Mouse (Mus musculus): ENCODE results near the gene Tbc1d23. TPM values are rescaled to one million over a fixed set of nuclear protein-coding genes. Genes with fewer than 3 reads are reported as not detected.

Gene Tbc1d23
- total and polyA plus RNA-seq, 2 experiments from 2014 or later, result 36.9 to 66.1 TPM

DNA sequence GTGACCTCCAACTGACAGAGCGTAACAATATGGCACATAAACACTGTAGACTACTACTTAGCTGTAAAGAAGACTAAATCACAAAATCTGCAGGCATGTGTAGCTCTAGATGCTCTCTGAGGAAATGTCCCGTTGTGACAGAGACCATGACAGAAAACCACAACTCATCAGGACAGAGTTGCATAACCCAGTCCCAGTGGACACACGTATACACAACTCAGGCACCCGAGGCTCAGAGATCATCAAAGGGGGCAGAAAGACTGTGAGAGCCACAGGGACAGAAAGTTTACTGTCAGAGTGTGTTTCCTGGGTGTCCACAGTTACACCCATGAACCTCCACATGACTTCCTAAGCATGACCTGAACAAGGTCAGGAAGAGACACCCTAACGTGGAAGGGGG is 34.7 kb downstream of the Tbc1d23 start:
- peaks cover 23% of the 10 kb centered on the region for H3K36me3 ChIP-seq (ENCODE audit: insufficient read depth, low read length)
- no peaks in the 10 kb centered on the region for H3K27me3 ChIP-seq (ENCODE audit: insufficient read depth, low read length)
- WGBS, result 80% methylated on average over 5 of the region's 5 CpGs
- ATAC-seq (ENCODE audit: low FRiP score) (no peak), DNase-seq (ENCODE audit: low spot score) (no peak)
- TF ChIP-seq CTCF (IDR thresholded peaks at IDR 0.05), result no peak
- no peaks in the 10 kb centered on the region for H3K9me3 ChIP-seq (ENCODE audit: low read length)
- no peak overlapping the region for H3K9ac ChIP-seq (replicated peaks; ENCODE audit: low read length, poor library complexity, severe bottlenecking)
- H3K27ac ChIP-seq (ENCODE audit: low read depth, low read length), result no peak overlapping the region
- no peak overlapping the region for H3K4me3 ChIP-seq (ENCODE audit: low read depth, low read length)
- no peaks in the 10 kb centered on the region for H3K4me1 ChIP-seq (ENCODE audit: insufficient read depth, low read length)
- no peak overlapping the region for H3K4me2 ChIP-seq (ENCODE audit: low read depth, low read length, poor library complexity, severe bottlenecking)

- Histone ChIP-seq H3K9ac (replicated peaks; ENCODE audit: low read length, poor library complexity, severe bottlenecking) (no peak overlapping the region), H3K27me3 (ENCODE audit: insufficient read depth, low read length) (no peaks in the 10 kb centered on the region), H3K4me1 (ENCODE audit: insufficient read depth, low read length) (no peaks in the 10 kb centered on the region), H3K4me2 (ENCODE audit: low read depth, low read length, poor library complexity, severe bottlenecking) (no peak overlapping the region), H3K36me3 (ENCODE audit: insufficient read depth, low read length) (peaks cover 27% of the 10 kb centered on the region; the same call in 1 of the 2 replicates), H3K27ac (ENCODE audit: low read depth, low read length) (no peak overlapping the region), H3K9me3 (ENCODE audit: low read length) (no peaks in the 10 kb centered on the region), H3K4me3 (ENCODE audit: low read depth, low read length) (no peak overlapping the region)
- ATAC-seq (ENCODE audit: low FRiP score) (no peak), DNase-seq (ENCODE audit: low spot score) (no peak)
- WGBS, result 87% methylated on average over 14 of the region's 14 CpGs
- no peak for TF ChIP-seq CTCF (IDR thresholded peaks at IDR 0.05)
Measured at GRCm38 (mm10) chr16:57191214-57191613, 40.1 kb downstream of the Tbc1d23 start.

DNA sequence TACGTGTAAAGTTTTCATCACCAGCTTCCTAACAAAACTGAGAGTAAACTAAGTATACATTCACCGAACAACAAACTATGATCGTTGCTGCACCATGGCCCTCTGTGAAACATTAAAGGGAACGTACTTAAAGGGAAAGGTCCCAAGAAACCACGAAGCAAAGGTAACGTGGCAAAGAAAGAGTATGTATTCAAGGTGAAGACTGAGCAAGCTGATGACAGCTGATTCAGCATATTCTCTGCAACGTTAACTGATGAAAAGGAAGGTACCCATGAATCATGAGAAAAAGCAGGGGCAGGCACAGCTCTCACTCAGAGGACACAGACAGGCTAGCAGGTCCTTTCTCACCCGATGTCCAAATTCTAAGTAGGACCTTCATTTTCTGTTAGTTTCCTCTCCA is 40.9 kb downstream of the Tbc1d23 start:
- no peaks in the 10 kb centered on the region for H3K27me3 ChIP-seq (ENCODE audit: insufficient read depth, low read length)
- DNase-seq (ENCODE audit: low spot score) (no peak), ATAC-seq (ENCODE audit: low FRiP score) (no peak)
- H3K9me3 ChIP-seq (ENCODE audit: low read length), result no peaks in the 10 kb centered on the region
- no peak overlapping the region for H3K4me2 ChIP-seq (ENCODE audit: low read depth, low read length, poor library complexity, severe bottlenecking)
- no peak for TF ChIP-seq CTCF (IDR thresholded peaks at IDR 0.05)
- no peak overlapping the region for H3K4me3 ChIP-seq (ENCODE audit: low read depth, low read length)
- H3K9ac ChIP-seq (replicated peaks; ENCODE audit: low read length, poor library complexity, severe bottlenecking), result no peak overlapping the region
- H3K4me1 ChIP-seq (ENCODE audit: insufficient read depth, low read length), result no peaks in the 10 kb centered on the region
- WGBS, result 90% methylated on average over 8 of the region's 8 CpGs
- peaks cover 27% of the 10 kb centered on the region; the same call in 1 of the 2 replicates for H3K36me3 ChIP-seq (ENCODE audit: insufficient read depth, low read length)
- no peak overlapping the region for H3K27ac ChIP-seq (ENCODE audit: low read depth, low read length)

- H3K9me3 ChIP-seq (ENCODE audit: low read length), result no peaks in the 10 kb centered on the region
- no peak overlapping the region for H3K9ac ChIP-seq (replicated peaks; ENCODE audit: low read length, poor library complexity, severe bottlenecking)
- H3K4me3 ChIP-seq (ENCODE audit: low read depth, low read length), result no peak overlapping the region
- H3K36me3 ChIP-seq (ENCODE audit: insufficient read depth, low read length), result peaks cover 23% of the 10 kb centered on the region; the same call in 1 of the 2 replicates
- ATAC-seq (ENCODE audit: low FRiP score) (no peak), DNase-seq (ENCODE audit: low spot score) (no peak)
- H3K27me3 ChIP-seq (ENCODE audit: insufficient read depth, low read length), result no peaks in the 10 kb centered on the region
- 94% methylated on average over 2 of the region's 2 CpGs for WGBS
- no peak for TF ChIP-seq CTCF (IDR thresholded peaks at IDR 0.05)
- no peak overlapping the region for H3K4me2 ChIP-seq (ENCODE audit: low read depth, low read length, poor library complexity, severe bottlenecking)
- no peak overlapping the region for H3K27ac ChIP-seq (ENCODE audit: low read depth, low read length)
- H3K4me1 ChIP-seq (ENCODE audit: insufficient read depth, low read length), result no peaks in the 10 kb centered on the region
Measured at GRCm38 (mm10) chr16:57189493-57189892, 41.8 kb downstream of the Tbc1d23 start.

DNA sequence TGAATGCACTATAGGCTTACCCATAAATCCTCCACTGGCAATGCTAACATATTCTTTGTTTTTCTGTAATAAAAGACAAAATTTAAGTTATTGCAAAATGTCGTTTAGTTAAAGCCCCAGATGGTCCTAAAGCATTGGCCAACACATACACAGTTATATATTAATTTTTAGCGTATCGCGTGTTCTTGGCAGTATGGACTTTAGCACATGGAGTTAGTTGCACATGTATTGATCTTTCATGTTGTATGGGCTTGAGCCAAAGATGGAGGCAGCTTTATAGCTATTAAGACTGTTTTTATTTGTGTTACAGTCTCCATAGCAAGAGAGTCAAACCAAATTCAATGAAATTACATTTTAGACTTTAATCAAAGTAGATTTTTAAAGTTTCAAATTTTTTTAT is 44.7 kb downstream of the Tbc1d23 start:
- no peak overlapping the region for H3K4me3 ChIP-seq (ENCODE audit: low read depth, low read length)
- TF ChIP-seq CTCF (IDR thresholded peaks at IDR 0.05), result no peak
- no peaks in the 10 kb centered on the region for H3K27me3 ChIP-seq (ENCODE audit: insufficient read depth, low read length)
- ATAC-seq (ENCODE audit: low FRiP score) (no peak), DNase-seq (ENCODE audit: low spot score) (no peak)
- no peaks in the 10 kb centered on the region for H3K9me3 ChIP-seq (ENCODE audit: low read length)
- H3K4me1 ChIP-seq (ENCODE audit: insufficient read depth, low read length), result no peaks in the 10 kb centered on the region
- H3K9ac ChIP-seq (replicated peaks; ENCODE audit: low read length, poor library complexity, severe bottlenecking), result no peak overlapping the region
- no peak overlapping the region for H3K27ac ChIP-seq (ENCODE audit: low read depth, low read length)
- peaks cover 35% of the 10 kb centered on the region for H3K36me3 ChIP-seq (ENCODE audit: insufficient read depth, low read length)
- 99% methylated on average over 4 of the region's 4 CpGs for WGBS
- no peak overlapping the region for H3K4me2 ChIP-seq (ENCODE audit: low read depth, low read length, poor library complexity, severe bottlenecking)

- H3K4me1 ChIP-seq (ENCODE audit: insufficient read depth, low read length), result no peaks in the 10 kb centered on the region
Measured at GRCm38 (mm10) chr16:57182037-57182436, 49.3 kb downstream of the Tbc1d23 start.

More at GRCm38 (mm10) chr16:57182037-57182436, 49.3 kb downstream of the Tbc1d23 start:
- no peak overlapping the region for H3K4me2 ChIP-seq (ENCODE audit: low read depth, low read length, poor library complexity, severe bottlenecking)
- no peak for TF ChIP-seq CTCF (IDR thresholded peaks at IDR 0.05)
- H3K27me3 ChIP-seq (ENCODE audit: insufficient read depth, low read length), result no peaks in the 10 kb centered on the region
- 95% methylated on average over 5 of the region's 5 CpGs for WGBS
- H3K27ac ChIP-seq (ENCODE audit: low read depth, low read length), result no peak overlapping the region
- H3K9me3 ChIP-seq (ENCODE audit: low read length), result no peaks in the 10 kb centered on the region
- H3K9ac ChIP-seq (replicated peaks; ENCODE audit: low read length, poor library complexity, severe bottlenecking), result no peak overlapping the region
- H3K36me3 ChIP-seq (ENCODE audit: insufficient read depth, low read length), result peaks cover 26% of the 10 kb centered on the region
- ATAC-seq (ENCODE audit: low FRiP score), result no peak
- DNase-seq (ENCODE audit: low spot score), result no peak
- no peak overlapping the region for H3K4me3 ChIP-seq (ENCODE audit: low read depth, low read length)
